8 mouse cellular contexts compared by ENCODE assay signal in the genomic region with DNA sequence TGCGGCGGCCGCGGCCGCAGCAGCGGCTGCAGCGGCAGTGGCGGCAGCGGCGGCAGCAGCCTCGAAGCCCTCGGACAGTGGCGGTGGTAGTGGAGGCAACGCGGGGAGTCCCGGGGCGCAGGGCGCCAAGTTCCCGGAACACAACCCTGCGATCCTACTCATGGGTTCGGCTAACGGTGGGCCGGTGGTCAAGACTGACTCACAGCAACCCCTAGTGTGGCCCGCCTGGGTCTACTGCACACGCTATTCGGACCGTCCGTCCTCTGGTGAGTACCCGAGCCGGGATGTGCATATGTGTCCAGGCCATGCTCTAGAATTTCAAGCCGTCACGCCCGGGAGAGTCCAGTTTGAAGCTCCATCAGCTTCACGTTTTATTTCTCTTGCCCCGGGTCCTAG. TPM values are rescaled to one million over a fixed set of nuclear protein-coding genes. Genes with fewer than 3 reads are reported as not detected.
A peak's percentile ranks its signal among the peaks of the same experiment; 100 is the strongest.
DNase-seq lines count a peak whose midpoint lies in the region; ATAC-seq lines count a peak whose summit lies in the region.

No protein-coding gene starts in this region.

- H3K27me3 ChIP-seq in megakaryocyte, embryonic 14.5 days (replicated peaks): peaks cover 96% of the 10 kb centered on the region
- peaks cover 89% of the 10 kb centered on the region for H3K27me3 ChIP-seq in limb, embryonic 13.5 days
- peaks cover 93% of the 10 kb centered on the region for H3K27me3 ChIP-seq in stomach, embryonic 16.5 days (ENCODE audit: control insufficient read depth, insufficient read depth, low read length)

- peak overlapping the region; percentile 46 for H3K4me3 ChIP-seq in megakaryocyte, embryonic 14.5 days (replicated peaks)
- peak overlapping the region; percentile 54 for H3K4me3 ChIP-seq in limb, embryonic 13.5 days
- peak overlapping the region; percentile 51 for H3K4me3 ChIP-seq in stomach, embryonic 16.5 days (replicated peaks; ENCODE audit: low read length)

- no peaks in the 10 kb centered on the region for H3K36me3 ChIP-seq in megakaryocyte, embryonic 14.5 days (replicated peaks; ENCODE audit: low read length)
- H3K36me3 ChIP-seq in limb, embryonic 13.5 days: no peaks in the 10 kb centered on the region
- H3K36me3 ChIP-seq in stomach, embryonic 16.5 days (ENCODE audit: control insufficient read depth, insufficient read depth, low read length): no peaks in the 10 kb centered on the region

- H3K4me2 ChIP-seq in limb, embryonic 13.5 days (replicated peaks): peak overlapping the region; percentile 84
- peak overlapping the region; percentile 69 for H3K4me2 ChIP-seq in stomach, embryonic 16.5 days (ENCODE audit: low read depth, low read length)

- WGBS in limb, embryonic 13.5 days: 1% methylated on average over 35 of the region's 35 CpGs
- WGBS in stomach, embryonic 16.5 days: 2% methylated on average over 35 of the region's 35 CpGs

- H3K27ac ChIP-seq in limb, embryonic 13.5 days: peak overlapping the region; percentile 48; the same call in 1 of the 2 replicates
- no peak overlapping the region for H3K27ac ChIP-seq in stomach, embryonic 16.5 days (ENCODE audit: low read length)

- H3K9ac ChIP-seq in limb, embryonic 13.5 days: peak overlapping the region; percentile 75
- H3K9ac ChIP-seq in stomach, embryonic 16.5 days (ENCODE audit: low read length): no peak overlapping the region

- H3K4me1 ChIP-seq in megakaryocyte, embryonic 14.5 days: peaks cover 30% of the 10 kb centered on the region
- H3K4me1 ChIP-seq in limb, embryonic 13.5 days: peaks cover 24% of the 10 kb centered on the region
- peaks cover 14% of the 10 kb centered on the region for H3K4me1 ChIP-seq in stomach, embryonic 16.5 days (ENCODE audit: control insufficient read depth, insufficient read depth, low read length)

- peaks cover 8% of the 10 kb centered on the region; the same call in 1 of the 2 replicates for H3K9me3 ChIP-seq in megakaryocyte, embryonic 14.5 days
- no peaks in the 10 kb centered on the region for H3K9me3 ChIP-seq in limb, embryonic 13.5 days
- H3K9me3 ChIP-seq in stomach, embryonic 16.5 days (replicated peaks; ENCODE audit: control insufficient read depth, low read length): no peaks in the 10 kb centered on the region

- ATAC-seq in megakaryocyte, adult 5-6 weeks (ENCODE audit: poor library complexity, severe bottlenecking): no peak
- peak; percentile 17; the same call in 1 of the 2 replicates for ATAC-seq in limb, embryonic 13.5 days (ENCODE audit: low FRiP score, low read depth)
- ATAC-seq in stomach, embryonic 16.5 days (ENCODE audit: insufficient read depth, low FRiP score): no peak

- peak; percentile 35 to 51 for DNase-seq in cerebellum, postnatal 14 days
- DNase-seq in cerebellum, adult 9-10 months: no peak
- no peak for DNase-seq in layer of hippocampus, postnatal 14 days (ENCODE audit: low spot score in 2 of 2)
- DNase-seq in testis, postnatal 10 days (ENCODE audit: low spot score): no peak

RNA-seq across cellular contexts. Expression of gene En1, which starts 1.4 kb away (rescaled TPM):
- not detected in 2 replicates for polyA plus RNA-seq in megakaryocyte, embryonic 14.5 days (2012; ENCODE audit: insufficient read depth, low replicate concordance)
- total RNA-seq in megakaryocyte, adult 5-6 weeks (2015): not detected in 2 replicates
- not detected in 2 replicates for total RNA-seq in megakaryocyte, adult 5-6 weeks (2017)
- 2.1 and 2.6 TPM in 2 replicates for polyA plus RNA-seq in limb, embryonic 13.5 days (2015; fragmentation: Nextera tagmentation; extraction: Ambion mirVana)
- 0.09 TPM in 1 of 2 replicates, not detected in the other for polyA plus RNA-seq in stomach, embryonic 16.5 days (2015; fragmentation: Nextera tagmentation; extraction: Ambion mirVana)
- under 1 TPM in 1 of 2 experiments, not detected in 1; 0.21 TPM for total RNA-seq in layer of hippocampus, postnatal 14 days (2021)

Comparison
In these comparisons a context has a peak if more than half of its experiments do, and no peak if none do; other contexts are left out.
1. DNase-seq: peak in cerebellum, postnatal 14 days (2 of 2); none in cerebellum, adult 9-10 months (single experiment), layer of hippocampus, postnatal 14 days (0 of 2) and testis, postnatal 10 days (single experiment).
2. Peak in every context shown above with its lines, with median percentiles within 50 percentile points of each other: H3K4me3 ChIP-seq.